Comparison of ENCODE assay signal across 18 mouse cellular contexts in the genomic region with DNA sequence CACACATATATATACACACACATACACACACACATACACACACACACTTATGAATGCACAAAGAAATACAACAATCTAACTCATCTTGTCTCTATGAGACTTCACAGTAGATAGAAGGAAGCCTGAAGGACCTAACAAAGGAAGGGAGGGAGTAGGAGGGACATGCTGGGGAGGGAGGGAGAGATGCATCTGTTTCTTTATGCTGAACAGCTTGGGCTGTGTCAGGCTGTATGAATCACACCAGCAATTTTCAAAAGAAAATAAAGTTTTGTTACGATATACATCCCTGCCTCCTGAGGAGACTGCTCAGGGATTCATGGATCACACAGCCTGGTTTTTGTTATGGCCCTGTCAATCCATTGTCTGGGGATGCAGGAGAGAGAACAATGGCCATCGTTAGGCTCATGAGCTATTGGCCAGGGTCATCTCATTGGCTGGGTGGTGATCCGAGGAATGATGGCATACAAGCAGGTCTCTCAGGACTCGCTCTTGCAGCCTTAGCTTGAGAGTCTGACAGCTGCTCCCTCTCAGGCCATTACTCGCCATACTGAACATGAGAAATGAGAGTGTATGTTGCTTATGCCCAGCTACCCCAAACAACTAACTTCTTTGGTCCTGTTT.
DNase-seq lines count a peak whose midpoint lies in the region; ATAC-seq lines count a peak whose summit lies in the region.
"Had no signal": no experiment of that assay in that cellular context is flagged by ENCODE, and none has a peak within 500 bp of the region (broad histone marks: within the 10 kb centered on the region; RNA-seq: fewer than 3 reads in every experiment).

No protein-coding gene starts in this region.

- H3K9ac ChIP-seq in liver, embryonic 11.5 days (ENCODE audit: low read depth, low read length): no peak overlapping the region
- H3K9ac ChIP-seq: lung, embryonic 15.5 days had no signal

- no peak overlapping the region for H3K27ac ChIP-seq in liver, embryonic 11.5 days (ENCODE audit: low read depth, low read length)
- H3K27ac ChIP-seq: gastrocnemius, adult 2 months; heart, embryonic 10.5 days; lung, embryonic 15.5 days had no signal

- H3K4me1 ChIP-seq in liver, embryonic 11.5 days (replicated peaks; ENCODE audit: control insufficient read depth, insufficient read depth, low read length): no peaks in the 10 kb centered on the region
- H3K4me1 ChIP-seq: heart, embryonic 10.5 days; lung, embryonic 15.5 days; megakaryocyte, embryonic 14.5 days had no signal

- no peaks in the 10 kb centered on the region for H3K27me3 ChIP-seq in liver, embryonic 11.5 days (replicated peaks; ENCODE audit: control insufficient read depth, insufficient read depth, low read length)
- H3K27me3 ChIP-seq: lung, embryonic 15.5 days; megakaryocyte, embryonic 14.5 days had no signal

- 69% methylated on average over 5 of the region's 5 CpGs for WGBS in liver, embryonic 11.5 days

- H3K4me3 ChIP-seq in liver, embryonic 11.5 days (ENCODE audit: low read depth, low read length): no peak overlapping the region
- H3K4me3 ChIP-seq: gastrocnemius, adult 2 months; heart, embryonic 10.5 days; lung, embryonic 15.5 days; megakaryocyte, embryonic 14.5 days; myocyte had no signal

- no peak overlapping the region for H3K4me2 ChIP-seq in liver, embryonic 11.5 days
- H3K4me2 ChIP-seq: lung, embryonic 15.5 days had no signal

- DNase-seq in frontal cortex, postnatal 14 days (ENCODE audit: low spot score in 2 of 2): no peak
- DNase-seq in right cerebral cortex, adult 2 months (ENCODE audit: low spot score in 2 of 2): peak; percentile 39 to 44
- no peak for DNase-seq in right cerebral cortex, postnatal 14 days
- DNase-seq in left cerebral cortex, postnatal 25 days (ENCODE audit: low spot score in 2 of 2): peak; percentile 36 to 82
- no peak for DNase-seq in T-cell, adult 2 months (ENCODE audit: low spot score)
- no peak for DNase-seq in liver, embryonic 11.5 days (ENCODE audit: low spot score)
- DNase-seq: cerebellum, adult 9-11 months; gastrocnemius, adult 2 months; kidney, adult 18-20 months; kidney, postnatal 4 days; liver; thymus, adult 18-20 months had no signal

- H3K36me3 ChIP-seq in liver, embryonic 11.5 days (ENCODE audit: control insufficient read depth, insufficient read depth, low read length): no peaks in the 10 kb centered on the region
- H3K36me3 ChIP-seq: heart, embryonic 10.5 days; lung, embryonic 15.5 days had no signal

- no peaks in the 10 kb centered on the region; the same call in none of the 2 replicates for H3K9me3 ChIP-seq in liver, embryonic 11.5 days (ENCODE audit: control insufficient read depth, low read length)
- H3K9me3 ChIP-seq: heart, embryonic 10.5 days; lung, embryonic 15.5 days had no signal

- ATAC-seq in frontal cortex, adult (ENCODE audit: low TSS enrichment): peak; percentile 94
- ATAC-seq in liver, embryonic 11.5 days (replicated peaks; ENCODE audit: low FRiP score): no peak
- ATAC-seq: activated CD4-positive, CD25-positive, alpha-beta regulatory T cell, adult 4 months had no signal

- intact Hi-C loops in left cerebral cortex, postnatal 25 days (cut with DNase I): loop anchor here (10.0 kb wide), 1 partner anchor 151 kb away; no protein-coding TSS in a partner anchor

Comparison
In these comparisons a context has a peak if more than half of its experiments do, and no peak if none do; other contexts are left out.
1. DNase-seq: peak in right cerebral cortex, adult 2 months (2 of 2) and left cerebral cortex, postnatal 25 days (2 of 2); none in frontal cortex, postnatal 14 days (0 of 2), right cerebral cortex, postnatal 14 days (single experiment), T-cell, adult 2 months (single experiment) and liver, embryonic 11.5 days (single experiment).